In genomic region chr12:56824688-56825087, GRCm38 (mm10) we compare ENCODE assay signal across 17 mouse cellular contexts.
"Had no signal": no experiment of that assay in that cellular context is flagged by ENCODE, and none has a peak within 500 bp of the region (broad histone marks: within the 10 kb centered on the region; RNA-seq: fewer than 3 reads in every experiment).

No protein-coding gene starts in this region.

- H3K4me2 ChIP-seq: intestine, embryonic 15.5 days; limb, embryonic 12.5 days; limb, embryonic 15.5 days; liver, embryonic 11.5 days; lung, embryonic 15.5 days; midbrain, embryonic 12.5 days; midbrain, embryonic 15.5 days; neural tube, embryonic 13.5 days had no signal

- H3K9me3 ChIP-seq: intestine, embryonic 15.5 days; limb, embryonic 12.5 days; limb, embryonic 15.5 days; lung, embryonic 15.5 days; midbrain, embryonic 12.5 days; midbrain, embryonic 15.5 days; neural tube, embryonic 13.5 days had no signal

- DNase-seq: kidney, adult 11 months; kidney, adult 8-10 months; kidney, postnatal 10 days; kidney, postnatal 4 days; left cerebral cortex, postnatal 4 days; liver, postnatal 0 days; thymus, postnatal 25 days had no signal

- H3K4me3 ChIP-seq: intestine, embryonic 15.5 days; limb, embryonic 12.5 days; limb, embryonic 15.5 days; lung, embryonic 15.5 days; midbrain, embryonic 12.5 days; midbrain, embryonic 15.5 days; neural tube, embryonic 13.5 days had no signal

- H3K27ac ChIP-seq: intestine, embryonic 15.5 days; limb, embryonic 15.5 days; liver, embryonic 14.5 days; lung, embryonic 15.5 days; macrophage; midbrain, embryonic 12.5 days; midbrain, embryonic 15.5 days; neural tube, embryonic 13.5 days had no signal

- H3K36me3 ChIP-seq: intestine, embryonic 15.5 days; limb, embryonic 12.5 days; limb, embryonic 15.5 days; lung, embryonic 15.5 days; midbrain, embryonic 12.5 days; midbrain, embryonic 15.5 days; neural tube, embryonic 13.5 days had no signal

- H3K27me3 ChIP-seq: intestine, embryonic 15.5 days; limb, embryonic 15.5 days; lung, embryonic 15.5 days; midbrain, embryonic 12.5 days; midbrain, embryonic 15.5 days had no signal

- ATAC-seq: intestine, embryonic 15.5 days; liver, postnatal 0 days; midbrain, embryonic 15.5 days had no signal

- H3K9ac ChIP-seq: intestine, embryonic 15.5 days; limb, embryonic 12.5 days; limb, embryonic 15.5 days; liver, embryonic 14.5 days; liver, postnatal 0 days; lung, embryonic 15.5 days; midbrain, embryonic 12.5 days; midbrain, embryonic 15.5 days; neural tube, embryonic 13.5 days had no signal

- H3K4me1 ChIP-seq: intestine, embryonic 15.5 days had no signal
